Mouse (Mus musculus) CD4-positive, CD25-positive, alpha-beta regulatory T cell, adult 9 weeks (primary cell): ENCODE results near the gene Olfr251. TPM values are rescaled to one million over a fixed set of nuclear protein-coding genes. Genes with fewer than 3 reads are reported as not detected.

Experiments
- polyA plus RNA-seq: library from polyadenylated mRNA; unstranded; fragments of 100-300 nt; shearing (Covaris generic); gene quantifications from one replicate; pipeline ENCODE4 v1.2.1, GENCODE M21; 2017

The Olfr251 gene
- polyA plus RNA-seq, result not detected

DNA sequence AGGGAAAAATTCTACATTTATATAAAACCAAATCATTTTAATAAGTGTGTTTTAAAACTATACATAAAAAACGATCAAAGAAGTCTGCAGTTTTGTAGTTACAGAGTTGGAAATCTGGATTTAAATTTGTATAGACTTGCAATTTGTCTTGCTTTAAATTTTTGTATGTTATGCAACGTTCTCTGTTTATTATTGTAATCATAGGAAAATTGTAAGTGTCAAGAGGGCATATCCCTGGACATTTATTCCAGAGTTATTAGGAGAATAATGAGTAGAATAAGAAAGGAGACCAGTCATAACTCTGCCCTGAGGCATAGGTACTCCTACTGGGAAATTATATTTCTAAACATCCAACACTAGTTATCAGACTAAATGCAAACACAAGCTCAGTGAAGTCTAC lies at the start of gene Olfr251:
Gene Olfr251 (plus strand): TSS at position 301 of the 400 bp plus-strand sequence.

DNA sequence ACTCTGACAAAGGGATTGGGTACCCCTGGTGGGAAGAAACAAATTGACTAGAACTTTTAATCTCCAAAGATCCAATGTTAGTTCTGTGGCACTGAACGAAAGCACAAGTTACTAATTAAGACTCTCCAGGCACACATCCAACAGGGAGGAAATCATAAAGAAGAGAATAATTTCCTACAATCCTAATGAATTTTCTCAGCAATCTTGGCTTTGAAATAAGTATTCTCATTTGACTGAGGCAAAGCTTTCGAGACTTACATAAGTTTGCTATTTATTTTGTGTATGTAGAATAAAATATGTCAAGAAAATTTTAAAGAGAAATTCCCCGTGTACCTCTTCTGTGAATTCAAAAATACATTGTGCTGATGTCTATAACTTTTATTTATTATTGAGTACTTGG lies 48.1 kb upstream of the Olfr251 start, which contains the start of gene Olfr25:
Gene Olfr25 (plus strand): TSS at position 301 of the 400 bp plus-strand sequence.

DNA sequence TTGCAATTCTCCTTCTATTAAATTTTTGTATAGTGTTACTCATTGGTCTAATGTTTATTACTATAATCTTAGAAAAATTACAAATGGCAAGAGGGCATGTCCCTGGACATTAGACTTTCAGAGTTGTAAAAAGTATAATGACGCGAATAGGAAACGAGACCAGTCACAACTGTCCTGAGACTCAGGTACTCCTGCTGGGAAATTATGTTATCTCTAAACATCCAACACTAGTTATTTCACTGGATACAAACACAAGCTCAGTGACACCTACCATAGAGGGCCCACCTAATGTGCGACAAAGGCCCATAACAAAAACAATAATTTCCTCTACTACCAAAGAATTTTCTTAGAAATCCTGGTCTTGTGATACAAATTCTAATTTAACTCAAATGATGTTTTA lies 28.8 kb upstream of the Olfr251 start, which contains the start of gene Olfr898:
Gene Olfr898 (plus strand): TSS at position 301 of the 400 bp plus-strand sequence.

DNA sequence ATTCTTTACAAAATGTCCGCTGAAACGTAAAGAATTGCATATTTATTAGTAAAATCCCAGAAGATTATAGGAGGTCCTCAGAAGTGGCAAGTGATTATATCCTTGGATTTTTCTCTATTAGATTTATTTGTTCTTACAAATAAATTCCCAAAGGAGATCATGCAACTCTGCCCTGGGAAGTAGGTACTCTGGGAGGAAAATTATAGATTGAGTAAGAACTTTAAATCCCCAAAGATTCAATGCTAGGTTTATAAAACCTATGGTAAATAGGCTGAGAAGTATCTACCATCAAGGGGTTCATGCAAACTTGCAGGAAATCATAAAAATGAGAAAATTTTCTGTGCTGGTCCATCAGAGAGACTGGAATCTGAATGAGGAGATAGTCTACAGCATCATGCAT lies 10.3 kb upstream of the Olfr251 start, which contains the start of gene Olfr250:
Gene Olfr250 (plus strand): TSS at position 301 of the 400 bp plus-strand sequence.

DNA sequence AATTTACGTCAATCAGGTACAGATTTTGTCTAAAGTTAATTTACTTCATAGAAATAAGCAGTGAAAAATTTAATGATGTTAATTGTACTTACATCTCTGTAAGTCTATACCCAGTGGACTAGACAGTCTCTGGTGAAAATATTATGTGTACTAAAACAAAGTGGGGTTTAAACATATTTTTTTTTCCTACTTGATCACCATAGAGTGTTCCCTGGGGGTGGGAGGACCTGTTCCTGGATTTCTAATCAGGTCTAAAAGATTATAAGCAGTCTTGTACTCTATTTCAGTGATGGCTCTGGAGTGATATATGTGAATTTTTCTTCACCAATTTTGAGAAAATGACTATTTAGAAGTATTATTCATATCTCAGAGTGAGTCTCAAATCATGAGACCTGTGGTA lies 24.5 kb downstream of the Olfr251 start, which contains the start of gene Olfr147:
Gene Olfr147 (plus strand): TSS at position 301 of the 400 bp plus-strand sequence.

DNA sequence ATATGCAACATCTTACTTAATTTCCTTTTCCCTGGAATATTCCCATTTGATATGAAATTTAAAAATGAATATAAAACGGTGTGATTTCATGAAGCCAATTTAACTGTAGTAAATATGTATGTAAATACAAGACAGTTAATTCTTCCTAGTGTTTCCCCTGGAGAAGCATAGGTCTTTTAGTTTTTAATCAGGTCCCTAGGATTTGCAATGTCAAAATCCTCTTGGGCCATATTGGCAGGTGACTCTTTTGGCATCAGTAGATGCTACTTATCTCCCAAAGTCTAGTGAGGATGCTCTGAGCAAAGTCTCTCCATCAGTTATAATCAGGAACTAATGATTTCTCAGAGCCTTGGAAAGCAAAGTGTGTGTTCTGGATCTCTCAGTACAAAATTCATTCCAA lies 52.3 kb downstream of the Olfr251 start, which contains the start of gene Olfr901:
Gene Olfr901 (plus strand): TSS at position 301 of the 400 bp plus-strand sequence.

Other genes starting within 250 kb of the Olfr251 start
- 0.10 TPM for gene Olfr890, start 234.6 kb upstream of the Olfr251 start, polyA plus RNA-seq
- not detected for gene Olfr891, start 196.3 kb upstream of the Olfr251 start, polyA plus RNA-seq
- gene Olfr893, start 168.7 kb upstream of the Olfr251 start, polyA plus RNA-seq, result not detected
- gene Olfr894, start 159.0 kb upstream of the Olfr251 start, polyA plus RNA-seq, result not detected
- not detected for gene Olfr143, start 124.3 kb upstream of the Olfr251 start, polyA plus RNA-seq
- not detected for gene Olfr895, start 109.2 kb upstream of the Olfr251 start, polyA plus RNA-seq
- gene Olfr896-ps1, start 86.0 kb upstream of the Olfr251 start, polyA plus RNA-seq, result not detected
- gene Olfr25, start 48.0 kb upstream of the Olfr251 start, polyA plus RNA-seq, result not detected
- gene Olfr898, start 28.7 kb upstream of the Olfr251 start, polyA plus RNA-seq, result not detected
- gene Olfr250, start 10.2 kb upstream of the Olfr251 start, polyA plus RNA-seq, result not detected
- not detected for gene Olfr147, start 24.6 kb downstream of the Olfr251 start, polyA plus RNA-seq
- gene Olfr901, start 52.4 kb downstream of the Olfr251 start, polyA plus RNA-seq, result 0.20 TPM
- gene Olfr902, start 70.6 kb downstream of the Olfr251 start, polyA plus RNA-seq, result not detected
- not detected for gene Olfr904, start 86.1 kb downstream of the Olfr251 start, polyA plus RNA-seq
- gene Olfr905, start 94.0 kb downstream of the Olfr251 start, polyA plus RNA-seq, result not detected
- gene Olfr906, start 110.0 kb downstream of the Olfr251 start, polyA plus RNA-seq, result not detected
- gene Olfr907, start 118.7 kb downstream of the Olfr251 start, polyA plus RNA-seq, result not detected
- not detected for gene Olfr911-ps1, start 144.5 kb downstream of the Olfr251 start, polyA plus RNA-seq
- not detected for gene Olfr910, start 160.8 kb downstream of the Olfr251 start, polyA plus RNA-seq
- 0.06 TPM for gene Olfr912, start 203.1 kb downstream of the Olfr251 start, polyA plus RNA-seq
- not detected for gene Olfr913, start 215.7 kb downstream of the Olfr251 start, polyA plus RNA-seq
- not detected for gene Olfr914, start 228.0 kb downstream of the Olfr251 start, polyA plus RNA-seq